Mouse (Mus musculus) stomach, embryonic 16.5 days (tissue): ENCODE data around the gene Fgb. TPM values are rescaled to one million over a fixed set of nuclear protein-coding genes. Genes with fewer than 3 reads are reported as not detected.

Experiments used
- ATAC-seq: fragments of 200-750 bp; cut with Nextera tagmentation; 2 replicates; pipeline ENCODE4 v1.8.0; 2017; ENCODE audit warnings: moderate number of reproducible peaks, moderate TSS enrichment; ENCODE audit not compliant: insufficient read depth, low FRiP score
- H3K27ac ChIP-seq: fragments of 300-500 bp; sonication (generic); 2 replicates; pipeline ENCODE4 v1.5.1; 2014; ENCODE audit warnings: low read length
- H3K27me3 ChIP-seq: fragments of 300-500 bp; sonication (generic); 2 replicates; pipeline ENCODE4 v1.6.1; 2014; ENCODE audit warnings: low read length, control low read depth, mixed read lengths; ENCODE audit not compliant: control insufficient read depth, insufficient read depth
- H3K36me3 ChIP-seq: fragments of 300-500 bp; sonication (generic); 2 replicates; pipeline ENCODE4 v1.6.1; 2014; ENCODE audit warnings: low read length; ENCODE audit not compliant: control insufficient read depth, insufficient read depth
- H3K4me1 ChIP-seq: fragments of 300-500 bp; sonication (generic); 2 replicates; pipeline ENCODE4 v1.6.1; 2014; ENCODE audit warnings: low read length, control low read depth, mixed read lengths; ENCODE audit not compliant: control insufficient read depth, insufficient read depth
- H3K4me2 ChIP-seq: fragments of 300-500 bp; sonication (generic); 2 replicates; pipeline ENCODE4 v1.6.1; 2014; ENCODE audit warnings: low read depth, low read length, mixed read lengths
- H3K4me3 ChIP-seq: fragments of 300-500 bp; sonication (generic); replicated peaks from 2 replicates; pipeline ENCODE4 v1.5.1; 2014; ENCODE audit warnings: mild to moderate bottlenecking, low read length
- H3K9ac ChIP-seq: fragments of 300-500 bp; sonication (generic); 2 replicates; pipeline ENCODE4 v1.6.1; 2014; ENCODE audit warnings: low read length
- H3K9me3 ChIP-seq: fragments of 300-500 bp; sonication (generic); replicated peaks from 2 replicates; pipeline ENCODE4 v1.6.1; 2016; ENCODE audit warnings: low read length, control low read depth; ENCODE audit not compliant: control insufficient read depth
- WGBS: fragments of 180-500 bp; shearing (Covaris S2); extraction: QIAGEN DNeasy Blood & Tissue Kit; methylation state at CpG from one replicate; pipeline ENCODE4 v1.1.7; 2014; 5-methylcytosine and 5-hydroxymethylcytosine counted together
- polyA plus RNA-seq: library from polyadenylated mRNA; unstranded; fragments of >200 nt; fragmentation: Nextera tagmentation; extraction: Ambion mirVana; gene quantifications from 2 replicates; pipeline ENCODE4 v1.2.1, GENCODE M21; 2015

Fgb gene
- polyA plus RNA-seq, 1 experiment from 2014 or later = 21.8 TPM

GRCm38 (mm10) chr3:83039666-83040065 lies 10.0 kb downstream of the Fgb start:
- WGBS = 55% methylated on average over 4 of the region's 4 CpGs
- no peaks in the 10 kb centered on the region for H3K9me3 ChIP-seq
- no peak for ATAC-seq
- H3K4me3 ChIP-seq = no peak overlapping the region
- no peak overlapping the region for H3K9ac ChIP-seq
- no peak overlapping the region for H3K27ac ChIP-seq
- H3K4me1 ChIP-seq = no peaks in the 10 kb centered on the region
- no peaks in the 10 kb centered on the region for H3K27me3 ChIP-seq
- no peaks in the 10 kb centered on the region for H3K36me3 ChIP-seq
- H3K4me2 ChIP-seq = no peak overlapping the region

GRCm38 (mm10) chr3:83038865-83039264 lies 10.8 kb downstream of the Fgb start:
- ATAC-seq = no peak
- WGBS = 58% methylated on average over 2 of the region's 2 CpGs
- H3K9ac ChIP-seq = no peak overlapping the region
- no peaks in the 10 kb centered on the region for H3K36me3 ChIP-seq
- H3K4me2 ChIP-seq = no peak overlapping the region
- no peaks in the 10 kb centered on the region for H3K4me1 ChIP-seq
- H3K27me3 ChIP-seq = no peaks in the 10 kb centered on the region
- no peaks in the 10 kb centered on the region for H3K9me3 ChIP-seq
- H3K4me3 ChIP-seq = no peak overlapping the region
- H3K27ac ChIP-seq = no peak overlapping the region

DNA sequence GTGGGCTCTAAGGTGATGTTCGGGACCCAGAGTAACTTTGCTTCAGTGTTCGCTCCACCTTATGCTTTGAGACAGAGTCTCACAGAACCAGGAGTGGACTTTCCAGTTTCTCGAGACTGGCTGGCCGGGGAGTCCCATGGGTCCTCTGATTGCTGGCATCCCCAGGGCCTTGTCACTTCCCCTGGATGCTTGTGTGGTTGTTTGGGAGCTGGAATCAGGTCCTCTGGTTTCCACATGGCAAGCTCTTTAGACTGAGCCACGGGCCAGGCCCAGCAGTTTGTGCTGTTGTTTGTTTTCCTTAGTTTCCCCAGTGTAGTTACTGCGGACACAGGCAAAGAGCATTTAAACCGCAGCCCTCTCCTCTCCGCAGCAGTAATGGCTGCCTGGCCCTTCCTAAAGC lies 15.9 kb downstream of the Fgb start:
- H3K9ac ChIP-seq = no peak overlapping the region
- 75% methylated on average over 8 of the region's 8 CpGs for WGBS
- no peak overlapping the region for H3K4me2 ChIP-seq
- H3K9me3 ChIP-seq = no peaks in the 10 kb centered on the region
- ATAC-seq = no peak
- no peak overlapping the region for H3K27ac ChIP-seq
- H3K4me1 ChIP-seq = no peaks in the 10 kb centered on the region
- no peaks in the 10 kb centered on the region for H3K27me3 ChIP-seq
- H3K36me3 ChIP-seq = no peaks in the 10 kb centered on the region
- no peak overlapping the region for H3K4me3 ChIP-seq

GRCm38 (mm10) chr3:83032746-83033308 lies 16.8 kb downstream of the Fgb start:
- ATAC-seq = no peak
- no peaks in the 10 kb centered on the region for H3K36me3 ChIP-seq
- H3K4me1 ChIP-seq = no peaks in the 10 kb centered on the region
- H3K4me2 ChIP-seq = no peak overlapping the region
- H3K27ac ChIP-seq = no peak overlapping the region
- H3K9me3 ChIP-seq = no peaks in the 10 kb centered on the region
- H3K4me3 ChIP-seq = no peak overlapping the region
- WGBS = 53% methylated on average over 13 of the region's 13 CpGs
- H3K27me3 ChIP-seq = no peaks in the 10 kb centered on the region
- no peak overlapping the region for H3K9ac ChIP-seq

GRCm38 (mm10) chr3:83030331-83030730 lies 19.3 kb downstream of the Fgb start:
- Histone ChIP-seq H3K4me3 (no peak overlapping the region), H3K27ac (no peak overlapping the region), H3K4me1 (no peaks in the 10 kb centered on the region), H3K36me3 (no peaks in the 10 kb centered on the region), H3K9ac (no peak overlapping the region), H3K9me3 (no peaks in the 10 kb centered on the region), H3K4me2 (no peak overlapping the region), H3K27me3 (no peaks in the 10 kb centered on the region)
- ATAC-seq = no peak
- WGBS = 79% methylated on average over 4 of the region's 4 CpGs

DNA sequence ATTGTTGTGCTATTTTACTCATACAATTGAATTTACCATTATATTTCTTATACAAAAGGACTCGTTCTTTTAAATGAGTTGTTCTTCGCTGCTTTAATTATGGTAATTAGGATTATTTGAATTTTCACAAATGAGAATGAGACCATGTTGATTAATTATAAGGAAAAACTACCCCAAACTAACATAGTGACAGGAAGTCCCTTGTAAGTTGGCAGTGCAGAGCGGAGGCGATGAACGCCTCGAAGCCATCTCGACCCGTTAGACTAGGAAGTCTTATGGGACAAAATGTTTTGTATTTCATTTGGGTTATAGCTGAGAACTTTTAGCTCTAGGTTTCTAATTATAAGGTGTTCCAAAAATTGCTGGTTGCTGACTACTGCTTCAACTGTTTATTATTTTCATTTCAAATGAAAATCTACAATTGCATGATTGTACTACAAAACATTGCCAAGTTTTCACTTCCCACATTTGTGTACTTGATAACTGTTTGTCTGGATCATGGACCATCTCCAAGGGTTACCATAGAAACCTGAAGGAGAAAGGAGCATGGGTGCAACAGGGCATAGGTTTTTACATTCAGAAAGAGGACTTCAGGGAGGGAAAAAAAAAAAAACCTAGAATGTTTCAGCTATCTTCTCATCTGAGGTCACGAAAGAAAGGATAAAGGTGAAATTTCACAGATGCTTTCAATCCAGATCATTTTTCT lies 22.0 kb downstream of the Fgb start:
- no peak overlapping the region for H3K4me2 ChIP-seq
- H3K9ac ChIP-seq = no peak overlapping the region
- no peaks in the 10 kb centered on the region for H3K4me1 ChIP-seq
- no peaks in the 10 kb centered on the region for H3K9me3 ChIP-seq
- no peaks in the 10 kb centered on the region for H3K36me3 ChIP-seq
- H3K4me3 ChIP-seq = no peak overlapping the region
- H3K27ac ChIP-seq = no peak overlapping the region
- 87% methylated on average over 9 of the region's 9 CpGs for whole genome bisulfite sequencing
- H3K27me3 ChIP-seq = no peaks in the 10 kb centered on the region
- no peak for ATAC-seq

DNA sequence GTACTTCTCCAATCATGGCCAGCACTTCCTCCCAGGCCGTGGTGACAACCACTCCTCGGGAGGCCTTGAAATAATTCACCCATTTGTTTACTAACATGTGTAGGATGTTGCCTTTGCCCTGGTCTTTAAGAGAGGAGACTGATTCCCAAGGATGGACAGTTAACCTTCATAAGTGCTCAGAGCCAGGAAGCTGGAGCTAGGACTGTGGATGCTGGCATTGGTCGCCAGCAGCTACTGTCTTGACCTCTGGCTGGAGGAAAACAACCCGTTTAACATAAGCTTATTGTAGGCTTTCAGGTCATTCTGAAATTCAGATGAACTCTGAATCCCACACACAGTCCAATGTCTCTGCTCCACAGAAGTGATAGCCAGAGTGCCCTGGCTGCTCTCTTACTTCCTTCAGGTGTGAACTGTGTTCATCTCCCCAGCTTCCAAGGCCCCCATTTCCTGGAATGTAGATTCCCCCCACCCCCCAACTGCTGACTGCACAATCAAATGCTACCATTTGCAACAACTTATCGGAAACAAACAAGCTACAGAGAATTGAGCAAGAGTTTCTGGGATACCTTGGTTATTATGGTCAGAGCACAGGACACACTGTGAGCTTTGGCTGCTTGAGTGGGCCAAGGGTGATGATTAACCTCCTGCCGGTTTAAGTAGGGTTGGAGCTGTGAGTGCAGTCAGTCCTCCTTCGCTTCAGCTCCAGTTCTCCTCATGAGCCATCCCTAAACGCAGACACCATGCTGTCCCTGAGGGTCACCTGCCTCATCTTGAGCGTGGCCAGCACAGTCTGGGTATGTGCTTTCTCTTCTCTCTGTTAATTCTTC lies 24.0 kb downstream of the Fgb start, which contains the start of gene Fga:
TSS of gene Fga (plus strand) at position 602 of the 827 bp plus-strand sequence.
- WGBS = 67% methylated on average over 9 of the region's 9 CpGs
- ATAC-seq = no peak
- no peaks in the 10 kb centered on the region for H3K36me3 ChIP-seq
- H3K4me1 ChIP-seq = no peaks in the 10 kb centered on the region
- H3K9ac ChIP-seq = no peak within 1 kb of the TSS
- no peak within 1 kb of the TSS for H3K4me2 ChIP-seq
- H3K27me3 ChIP-seq = no peaks in the 10 kb centered on the region
- H3K27ac ChIP-seq = no peak within 1 kb of the TSS
- H3K4me3 ChIP-seq = no peak within 1 kb of the TSS
- H3K9me3 ChIP-seq = no peaks in the 10 kb centered on the region

DNA sequence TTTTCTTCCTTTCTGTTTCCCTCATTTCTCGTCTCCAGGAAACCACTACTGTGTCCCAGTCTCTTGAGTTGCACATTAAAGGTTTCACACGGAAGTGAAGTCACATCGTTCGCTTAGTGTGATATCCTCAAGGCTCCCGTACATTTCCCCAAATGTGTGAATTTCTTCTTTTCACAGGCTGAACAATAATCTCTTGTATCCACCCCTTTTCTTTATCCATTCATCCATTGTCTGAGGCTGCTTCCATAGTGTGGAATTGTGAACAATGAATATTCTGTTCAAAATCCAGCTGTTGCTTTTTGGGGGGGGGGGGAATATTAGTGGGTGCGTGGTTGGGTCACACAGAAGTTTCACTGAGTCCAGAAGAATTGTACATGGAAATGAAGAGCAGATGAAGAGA lies 24.6 kb downstream of the Fgb start:
- no peaks in the 10 kb centered on the region for H3K9me3 ChIP-seq
- no peak overlapping the region for H3K9ac ChIP-seq
- H3K4me3 ChIP-seq = no peak overlapping the region
- no peak overlapping the region for H3K4me2 ChIP-seq
- 69% methylated on average over 6 of the region's 6 CpGs for WGBS
- no peaks in the 10 kb centered on the region for H3K36me3 ChIP-seq
- H3K27ac ChIP-seq = no peak overlapping the region
- no peak for ATAC-seq
- no peaks in the 10 kb centered on the region for H3K27me3 ChIP-seq
- no peaks in the 10 kb centered on the region for H3K4me1 ChIP-seq

- Histone ChIP-seq H3K27me3 (no peaks in the 10 kb centered on the region), H3K9ac (no peak overlapping the region), H3K4me3 (no peak overlapping the region), H3K36me3 (no peaks in the 10 kb centered on the region), H3K27ac (no peak overlapping the region), H3K4me1 (no peaks in the 10 kb centered on the region), H3K9me3 (no peaks in the 10 kb centered on the region), H3K4me2 (no peak overlapping the region)
- no peak for ATAC-seq
- 81% methylated on average over 5 of the region's 5 CpGs for WGBS
These were observed 28.5 kb downstream of the Fgb start for GRCm38 (mm10) chr3:83021176-83021575.
